Mouse (Mus musculus) brain, adult 10 weeks (tissue): ENCODE measurements around the gene Cdh1. TPM values are rescaled to one million over a fixed set of nuclear protein-coding genes. Genes with fewer than 3 reads are reported as not detected.

Source experiments
- polyA plus RNA-seq: library from polyadenylated mRNA; stranded (reverse); fragments of 350-450 nt; fragmentation: Illumina TruSeq; extraction: RNeasy Lipid Tissue Mini Kit (QIAGEN cat#74804); gene quantifications from one replicate; pipeline ENCODE4 v1.2.3, GENCODE M21; 2015; ENCODE audit warnings: low read depth, low replicate concordance

The Cdh1 gene
- polyA plus RNA-seq: 0.62 TPM

GRCm38 (mm10) chr8:106603131-106603819, at the start of gene Cdh1:
Gene Cdh1 (plus strand): TSS chr8:106603351.

GRCm38 (mm10) chr8:106573168-106573567, 30.0 kb upstream of the Cdh1 start, which contains the start of gene Gm10073:
Gene Gm10073 (minus strand): TSS chr8:106573461.

GRCm38 (mm10) chr8:106682971-106683668, 80.0 kb downstream of the Cdh1 start, which contains the start of gene Tango6:
Gene Tango6 (plus strand): TSS chr8:106683068.

Other genes with a start within 250 kb of the Cdh1 start
- gene Zfp90, start 188.0 kb upstream of the Cdh1 start, polyA plus RNA-seq: 11.9 TPM
- gene 6030452D12Rik, start 102.8 kb upstream of the Cdh1 start, polyA plus RNA-seq: not detected
- gene Cdh3, start 92.5 kb upstream of the Cdh1 start, polyA plus RNA-seq: 0.39 TPM
- 9.3 TPM for gene Gm10073, start 29.9 kb upstream of the Cdh1 start, polyA plus RNA-seq
- gene Tango6, start 79.7 kb downstream of the Cdh1 start, polyA plus RNA-seq: 2.8 TPM